Mouse (Mus musculus): Measurements from ENCODE around the gene 2310034G01Rik. TPM values are rescaled to one million over a fixed set of nuclear protein-coding genes. Genes with fewer than 3 reads are reported as not detected.

The 2310034G01Rik gene
- total RNA-seq (2014; rRNA removed), result 2.0 and 3.8 TPM in 2 replicates
- 2.0 and 2.2 TPM in 2 replicates for polyA plus RNA-seq (2015; fragmentation: Nextera tagmentation; extraction: Ambion mirVana)

GRCm38 (mm10) chr19:46350168-46350932, at the start of gene 2310034G01Rik:
Gene 2310034G01Rik (minus strand): TSS chr19:46350302.
- Histone ChIP-seq H3K27me3 (ENCODE audit: insufficient read depth, low read length) (no peaks in the 10 kb centered on the region), H3K9me3 (ENCODE audit: low read length) (no peaks in the 10 kb centered on the region), H3K36me3 (ENCODE audit: insufficient read depth, low read length) (no peaks in the 10 kb centered on the region), H3K4me1 (ENCODE audit: insufficient read depth, low read length) (peaks cover 8% of the 10 kb centered on the region; the same call in 1 of the 2 replicates), H3K9ac (replicated peaks; ENCODE audit: low read length, poor library complexity, severe bottlenecking) (peak within 1 kb of the TSS; percentile 80), H3K27ac (ENCODE audit: low read depth, low read length) (peak within 1 kb of the TSS; percentile 88), H3K4me3 (ENCODE audit: low read depth, low read length) (peak within 1 kb of the TSS; percentile 56), H3K4me2 (ENCODE audit: low read depth, low read length, poor library complexity, severe bottlenecking) (peak within 1 kb of the TSS; percentile 56)
- 65% methylated on average over 10 of the region's 10 CpGs for WGBS
- no peak for TF ChIP-seq CTCF (IDR thresholded peaks at IDR 0.05)
- DNase-seq (ENCODE audit: low spot score), result no peak
- ATAC-seq (ENCODE audit: low FRiP score), result no peak

DNA sequence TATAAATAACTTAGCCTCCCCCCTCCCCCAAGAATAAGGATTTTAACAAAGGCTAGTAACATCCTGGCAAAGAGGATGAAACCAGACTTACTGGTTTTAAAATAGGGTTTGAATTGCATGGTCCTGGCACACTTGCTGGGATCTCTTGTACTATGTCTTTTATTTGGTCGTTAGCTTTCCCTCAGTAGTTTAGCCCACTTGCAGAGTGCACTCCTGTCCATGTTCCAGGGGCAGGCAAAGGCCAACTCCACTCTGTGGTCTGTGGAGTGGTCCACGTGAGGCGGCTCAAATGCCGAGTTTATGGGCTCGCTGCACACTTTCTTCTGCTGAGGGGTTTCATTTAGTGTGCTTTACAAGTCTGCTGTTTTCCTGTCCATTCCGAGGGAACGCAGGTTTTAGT, 49.8 kb upstream of the 2310034G01Rik start:
- Histone ChIP-seq H3K27ac (ENCODE audit: low read depth, low read length) (no peak overlapping the region), H3K36me3 (ENCODE audit: insufficient read depth, low read length) (peaks cover 21% of the 10 kb centered on the region), H3K9ac (replicated peaks; ENCODE audit: low read length, poor library complexity, severe bottlenecking) (no peak overlapping the region), H3K4me3 (ENCODE audit: low read depth, low read length) (no peak overlapping the region), H3K9me3 (ENCODE audit: low read length) (no peaks in the 10 kb centered on the region), H3K4me1 (ENCODE audit: insufficient read depth, low read length) (peaks cover 12% of the 10 kb centered on the region), H3K27me3 (ENCODE audit: insufficient read depth, low read length) (no peaks in the 10 kb centered on the region), H3K4me2 (ENCODE audit: low read depth, low read length, poor library complexity, severe bottlenecking) (no peak overlapping the region)
- no peak for TF ChIP-seq CTCF (IDR thresholded peaks at IDR 0.05)
- no peak for DNase-seq (ENCODE audit: low spot score)
- ATAC-seq (ENCODE audit: low FRiP score), result no peak
- 77% methylated on average over 7 of the region's 7 CpGs for WGBS

DNA sequence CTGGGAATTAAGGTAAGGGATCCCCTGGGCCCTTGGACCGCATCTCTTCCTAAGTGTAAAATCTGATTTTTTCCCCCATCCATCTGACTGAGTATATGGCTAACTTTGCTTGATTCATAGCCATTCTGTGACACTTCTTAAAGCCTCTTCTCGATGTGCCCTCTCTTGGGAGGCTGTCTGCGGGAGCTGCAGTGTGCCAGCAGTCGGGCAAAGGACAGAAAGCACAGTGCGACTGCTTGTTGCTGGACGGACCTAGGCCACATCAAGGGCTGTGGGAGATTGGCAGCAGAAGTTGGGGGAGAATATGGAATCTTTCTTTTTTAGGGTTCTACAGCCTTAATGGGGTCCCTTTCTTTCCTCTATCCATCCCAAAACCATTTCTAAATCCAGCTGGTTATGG, 49.3 kb upstream of the 2310034G01Rik start:
- no peak for TF ChIP-seq CTCF (IDR thresholded peaks at IDR 0.05)
- ATAC-seq (ENCODE audit: low FRiP score) (no peak), DNase-seq (ENCODE audit: low spot score) (no peak)
- 71% methylated on average over 6 of the region's 6 CpGs for WGBS
- Histone ChIP-seq H3K36me3 (ENCODE audit: insufficient read depth, low read length) (peaks cover 21% of the 10 kb centered on the region), H3K9ac (replicated peaks; ENCODE audit: low read length, poor library complexity, severe bottlenecking) (no peak overlapping the region), H3K9me3 (ENCODE audit: low read length) (no peaks in the 10 kb centered on the region), H3K4me1 (ENCODE audit: insufficient read depth, low read length) (peaks cover 13% of the 10 kb centered on the region), H3K4me3 (ENCODE audit: low read depth, low read length) (no peak overlapping the region), H3K4me2 (ENCODE audit: low read depth, low read length, poor library complexity, severe bottlenecking) (peak overlapping the region; percentile 88; the same call in 1 of the 2 replicates), H3K27me3 (ENCODE audit: insufficient read depth, low read length) (no peaks in the 10 kb centered on the region), H3K27ac (ENCODE audit: low read depth, low read length) (no peak overlapping the region)

GRCm38 (mm10) chr19:46398401-46398800, 48.3 kb upstream of the 2310034G01Rik start:
- H3K36me3 ChIP-seq (ENCODE audit: insufficient read depth, low read length), result peaks cover 14% of the 10 kb centered on the region
- H3K4me2 ChIP-seq (ENCODE audit: low read depth, low read length, poor library complexity, severe bottlenecking), result peak overlapping the region; percentile 88
- H3K4me3 ChIP-seq (ENCODE audit: low read depth, low read length), result peak overlapping the region; percentile 88; the same call in 1 of the 2 replicates
- DNase-seq (ENCODE audit: low spot score) (no peak), ATAC-seq (ENCODE audit: low FRiP score) (no peak)
- no peak overlapping the region for H3K27ac ChIP-seq (ENCODE audit: low read depth, low read length)
- H3K9ac ChIP-seq (replicated peaks; ENCODE audit: low read length, poor library complexity, severe bottlenecking), result no peak overlapping the region
- peaks cover 18% of the 10 kb centered on the region for H3K4me1 ChIP-seq (ENCODE audit: insufficient read depth, low read length)
- H3K9me3 ChIP-seq (ENCODE audit: low read length), result no peaks in the 10 kb centered on the region
- H3K27me3 ChIP-seq (ENCODE audit: insufficient read depth, low read length), result no peaks in the 10 kb centered on the region
- TF ChIP-seq CTCF (IDR thresholded peaks at IDR 0.05), result no peak
- 18% methylated on average over 3 of the region's 3 CpGs for WGBS

GRCm38 (mm10) chr19:46397436-46398001, 47.4 kb upstream of the 2310034G01Rik start:
- Histone ChIP-seq H3K9ac (replicated peaks; ENCODE audit: low read length, poor library complexity, severe bottlenecking) (peak overlapping the region; percentile 81), H3K4me2 (ENCODE audit: low read depth, low read length, poor library complexity, severe bottlenecking) (peak overlapping the region; percentile 88), H3K4me3 (ENCODE audit: low read depth, low read length) (peak overlapping the region; percentile 88), H3K27me3 (ENCODE audit: insufficient read depth, low read length) (no peaks in the 10 kb centered on the region), H3K9me3 (ENCODE audit: low read length) (no peaks in the 10 kb centered on the region), H3K36me3 (ENCODE audit: insufficient read depth, low read length) (peaks cover 5% of the 10 kb centered on the region), H3K4me1 (ENCODE audit: insufficient read depth, low read length) (peaks cover 18% of the 10 kb centered on the region), H3K27ac (ENCODE audit: low read depth, low read length) (peak overlapping the region; percentile 78; the same call in 1 of the 2 replicates)
- 0% methylated on average over 19 of the region's 19 CpGs for WGBS
- DNase-seq (ENCODE audit: low spot score), result peak; percentile 28
- no peak for ATAC-seq (ENCODE audit: low FRiP score)
- TF ChIP-seq CTCF (IDR thresholded peaks at IDR 0.05), result no peak

Data from midbrain, postnatal 0 days (tissue).